Comparison of ENCODE assay signal across 26 mouse cellular contexts in genomic region chr3:69403196-69403595, GRCm38 (mm10).
"Had no signal": no experiment of that assay in that cellular context is flagged by ENCODE, and none has a peak within 500 bp of the region (broad histone marks: within the 10 kb centered on the region; RNA-seq: fewer than 3 reads in every experiment).

No protein-coding gene starts in this region.

- H3K27me3 ChIP-seq: heart, embryonic 13.5 days; heart, embryonic 15.5 days; kidney, embryonic 15.5 days; limb, embryonic 13.5 days; limb, embryonic 15.5 days; liver, embryonic 13.5 days had no signal

- H3K9ac ChIP-seq: heart, embryonic 13.5 days; heart, embryonic 15.5 days; hindbrain, embryonic 13.5 days; hindbrain, embryonic 15.5 days; kidney, embryonic 15.5 days; limb, embryonic 13.5 days; limb, embryonic 15.5 days; liver, embryonic 13.5 days had no signal

- H3K36me3 ChIP-seq: heart, embryonic 13.5 days; heart, embryonic 15.5 days; hindbrain, embryonic 13.5 days; hindbrain, embryonic 15.5 days; kidney, embryonic 15.5 days; limb, embryonic 13.5 days; limb, embryonic 15.5 days; liver, embryonic 13.5 days had no signal

- H3K4me3 ChIP-seq: heart, adult 2 months; heart, embryonic 13.5 days; heart, embryonic 15.5 days; hindbrain, embryonic 13.5 days; hindbrain, embryonic 15.5 days; kidney, embryonic 15.5 days; limb, embryonic 13.5 days; limb, embryonic 15.5 days; liver, embryonic 13.5 days had no signal

- H3K27ac ChIP-seq: heart, adult 2 months; heart, embryonic 13.5 days; heart, embryonic 15.5 days; hindbrain, embryonic 13.5 days; hindbrain, embryonic 15.5 days; hindbrain, postnatal 0 days; kidney, embryonic 15.5 days; kidney, postnatal 0 days; limb, embryonic 13.5 days; limb, embryonic 15.5 days; liver, embryonic 13.5 days had no signal

- H3K9me3 ChIP-seq: heart, embryonic 13.5 days; heart, embryonic 15.5 days; hindbrain, embryonic 13.5 days; hindbrain, embryonic 15.5 days; kidney, embryonic 15.5 days; limb, embryonic 13.5 days; limb, embryonic 15.5 days; liver, embryonic 13.5 days had no signal

- ATAC-seq: hindbrain, postnatal 0 days; intestine, embryonic 16.5 days had no signal

- H3K4me2 ChIP-seq: heart, embryonic 11.5 days; heart, embryonic 13.5 days; heart, embryonic 15.5 days; hindbrain, embryonic 13.5 days; hindbrain, embryonic 15.5 days; kidney, embryonic 15.5 days; limb, embryonic 13.5 days; limb, embryonic 15.5 days; liver, embryonic 13.5 days had no signal

- H3K4me1 ChIP-seq: heart, embryonic 13.5 days; heart, embryonic 15.5 days; hindbrain, embryonic 15.5 days; kidney, embryonic 15.5 days; limb, embryonic 15.5 days; liver, embryonic 13.5 days had no signal

- DNase-seq: gastrocnemius, postnatal 14 days; gastrocnemius, postnatal 36 days; heart, adult 11 months; heart, adult 2 months; heart, postnatal 14 days; heart, postnatal 36 days; kidney, adult 11 months; kidney, adult 2 months; kidney, adult 9 months; kidney, postnatal 14 days; kidney, postnatal 36 days; layer of hippocampus, adult 9-11 months; layer of hippocampus, postnatal 36 days; left cerebral cortex, postnatal 4 days; liver, embryonic 13.5 days had no signal
